Mouse (Mus musculus) spleen, adult 12 weeks (tissue): ENCODE results near the gene Gimap7.

ENCODE experiments used
- DNase-seq: peaks from one replicate; pipeline ENCODE4 v3.0.0; 2022; ENCODE audit warnings: low spot score

The Gimap7 gene

DNA sequence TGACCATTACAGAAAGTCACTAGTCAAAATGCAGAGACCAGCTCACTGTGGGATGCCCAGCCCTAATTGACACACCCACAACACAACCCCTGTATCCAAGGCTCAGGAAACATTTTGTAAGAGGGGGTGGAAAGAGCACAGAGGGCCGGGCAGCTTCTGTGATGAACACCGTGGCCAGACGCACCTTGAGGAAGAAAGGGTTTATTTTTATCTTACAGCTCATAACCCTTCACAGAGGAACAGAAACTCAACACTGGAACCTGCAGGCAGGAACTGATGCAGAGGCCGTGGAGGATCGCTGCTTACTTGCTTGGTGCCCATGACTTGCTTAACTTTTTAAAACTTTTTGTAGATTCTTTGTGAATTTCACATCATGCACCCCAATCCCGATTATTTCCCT, 25.5 kb upstream of the Gimap7 start:
- no peak for DNase-seq

- DNase-seq: no peak
Observed at GRCm38 (mm10) chr6:48696830-48697554, 21.4 kb upstream of the Gimap7 start.

GRCm38 (mm10) chr6:48697555-48697930, 20.9 kb upstream of the Gimap7 start:
- DNase-seq: no peak

- no peak for DNase-seq
Observed at GRCm38 (mm10) chr6:48698066-48698856, 20.2 kb upstream of the Gimap7 start.

GRCm38 (mm10) chr6:48698888-48699287, 19.5 kb upstream of the Gimap7 start:
- no peak for DNase-seq

GRCm38 (mm10) chr6:48700251-48701075, 18.0 kb upstream of the Gimap7 start:
- no peak for DNase-seq

GRCm38 (mm10) chr6:48702146-48702545, 16.3 kb upstream of the Gimap7 start:
- DNase-seq: no peak

- no peak for DNase-seq
Observed at GRCm38 (mm10) chr6:48702601-48703000, 15.8 kb upstream of the Gimap7 start.

DNA sequence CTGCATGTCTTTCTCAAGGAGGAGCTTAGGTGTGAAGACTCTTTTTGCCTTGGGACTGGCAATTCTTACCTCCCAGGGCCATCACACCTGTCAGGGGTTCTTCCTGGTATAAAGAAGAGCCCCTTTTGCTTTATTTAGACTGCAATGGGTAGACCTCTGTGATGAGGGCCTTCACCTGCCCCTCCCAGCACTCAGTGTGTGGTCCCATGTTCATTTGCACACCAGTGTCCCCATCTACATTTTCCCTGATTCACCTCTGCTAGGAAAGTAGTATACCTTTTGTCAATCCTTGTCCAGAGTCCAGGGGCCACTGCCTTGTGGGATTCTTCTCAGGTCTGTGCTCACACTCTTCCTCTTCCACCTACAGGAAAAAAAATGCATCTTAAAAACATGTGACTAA, 14.3 kb upstream of the Gimap7 start:
- no peak for DNase-seq

DNA sequence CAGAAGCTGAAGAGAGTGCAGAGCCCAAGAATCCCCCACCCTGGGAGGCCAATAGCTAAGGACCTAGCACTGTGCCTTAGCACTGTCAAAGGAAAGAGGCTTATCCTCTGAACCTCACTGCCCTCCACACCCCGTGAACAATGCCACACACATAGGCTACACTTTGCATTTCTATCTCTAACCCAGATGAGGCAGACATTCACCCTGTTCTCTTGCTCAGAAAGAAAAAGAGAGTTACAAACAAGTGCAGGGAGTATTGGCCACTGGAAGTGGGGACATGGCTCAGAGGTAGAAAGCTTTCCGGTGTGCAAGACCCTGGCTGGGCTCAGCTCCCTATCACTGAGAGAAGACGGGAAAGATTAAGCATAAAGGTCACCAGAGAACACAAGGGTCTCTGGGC, 12.3 kb upstream of the Gimap7 start:
- DNase-seq: no peak

DNA sequence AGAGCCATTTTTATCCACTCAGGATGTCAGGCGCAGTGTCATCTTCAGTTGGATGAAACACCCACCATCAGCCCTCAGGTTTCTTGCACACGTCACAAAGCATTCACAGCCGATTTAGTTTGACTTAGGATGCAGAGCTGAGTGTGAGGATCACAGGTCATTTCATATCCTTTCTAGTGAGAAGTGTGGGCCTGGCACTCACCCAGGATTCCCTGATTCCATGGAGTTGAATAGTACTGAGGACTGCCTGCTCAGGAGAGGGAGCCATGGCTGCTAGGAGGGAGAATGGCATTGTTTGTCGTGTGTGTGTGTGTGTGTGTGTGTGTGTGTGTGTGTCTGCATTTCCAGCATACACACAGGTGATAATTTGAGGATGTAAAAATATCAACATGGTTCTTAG, 1.9 kb downstream of the Gimap7 start:
- DNase-seq: no peak

GRCm38 (mm10) chr6:48723468-48723867, 5.0 kb downstream of the Gimap7 start:
- DNase-seq: no peak

- DNase-seq: no peak
Observed at GRCm38 (mm10) chr6:48725476-48725875, 7.1 kb downstream of the Gimap7 start.

- no peak for DNase-seq
Observed at GRCm38 (mm10) chr6:48727761-48728160, 9.3 kb downstream of the Gimap7 start.

DNA sequence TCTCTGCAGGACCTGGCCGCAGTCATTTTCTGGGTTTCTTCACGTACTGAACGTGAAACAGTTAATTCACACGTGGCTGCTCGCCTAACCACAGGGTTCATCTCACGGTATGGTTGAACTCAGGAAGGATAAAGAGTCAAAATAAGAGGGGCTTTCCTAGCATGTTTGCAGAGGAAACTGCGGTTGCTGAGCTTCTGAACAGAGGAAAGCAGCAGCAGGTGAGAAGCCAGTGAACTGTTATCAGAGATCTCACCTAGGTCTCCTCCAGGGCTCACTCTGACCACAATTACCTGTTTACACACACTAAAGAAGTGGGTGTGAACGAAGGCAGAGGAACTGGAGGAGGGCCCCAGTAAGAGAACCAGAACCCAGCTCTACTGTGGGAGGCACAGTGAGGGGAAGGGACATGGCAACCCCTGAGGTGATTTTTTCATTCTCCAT, 14.5 kb downstream of the Gimap7 start:
- peak; percentile 49 for DNase-seq

DNA sequence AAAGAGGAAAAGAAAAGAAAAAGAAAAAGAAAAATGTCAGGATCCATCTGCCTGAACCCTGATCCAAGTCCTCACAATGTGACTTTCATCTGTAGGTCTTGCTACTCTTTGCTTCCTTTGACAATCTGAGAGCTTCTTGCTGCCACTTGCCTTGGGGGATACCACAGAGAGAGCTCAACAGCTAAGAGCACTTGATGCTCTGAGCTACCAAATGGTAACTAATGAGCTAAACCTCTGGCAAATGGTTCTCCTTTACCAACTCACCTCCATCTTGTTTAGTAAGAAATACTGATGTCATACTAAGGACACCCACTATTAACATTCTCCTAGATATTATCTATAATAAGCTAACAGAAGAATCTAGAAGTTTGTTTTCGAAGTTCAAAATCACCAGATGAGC, 15.2 kb downstream of the Gimap7 start:
- no peak for DNase-seq

DNA sequence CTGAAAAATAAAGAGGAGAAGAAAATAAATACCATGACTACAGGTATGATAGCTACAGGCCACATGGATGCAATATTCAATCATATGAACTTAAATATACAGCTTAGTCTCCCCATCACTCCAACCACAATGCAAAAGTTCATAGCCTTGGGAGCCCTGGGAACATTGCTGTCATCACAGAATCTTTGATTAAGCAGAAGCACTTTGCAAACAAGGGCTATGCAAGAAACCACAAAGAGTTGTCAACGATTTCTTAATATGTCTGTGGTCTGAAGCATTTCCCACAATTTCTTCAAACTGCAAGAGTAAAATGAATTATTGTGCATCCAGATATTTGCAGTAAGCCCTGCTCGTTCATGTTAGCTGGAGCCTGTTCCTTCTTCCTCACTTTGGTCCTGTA, 18.6 kb downstream of the Gimap7 start:
- DNase-seq: no peak

GRCm38 (mm10) chr6:48737688-48738087, 19.3 kb downstream of the Gimap7 start:
- no peak for DNase-seq

DNA sequence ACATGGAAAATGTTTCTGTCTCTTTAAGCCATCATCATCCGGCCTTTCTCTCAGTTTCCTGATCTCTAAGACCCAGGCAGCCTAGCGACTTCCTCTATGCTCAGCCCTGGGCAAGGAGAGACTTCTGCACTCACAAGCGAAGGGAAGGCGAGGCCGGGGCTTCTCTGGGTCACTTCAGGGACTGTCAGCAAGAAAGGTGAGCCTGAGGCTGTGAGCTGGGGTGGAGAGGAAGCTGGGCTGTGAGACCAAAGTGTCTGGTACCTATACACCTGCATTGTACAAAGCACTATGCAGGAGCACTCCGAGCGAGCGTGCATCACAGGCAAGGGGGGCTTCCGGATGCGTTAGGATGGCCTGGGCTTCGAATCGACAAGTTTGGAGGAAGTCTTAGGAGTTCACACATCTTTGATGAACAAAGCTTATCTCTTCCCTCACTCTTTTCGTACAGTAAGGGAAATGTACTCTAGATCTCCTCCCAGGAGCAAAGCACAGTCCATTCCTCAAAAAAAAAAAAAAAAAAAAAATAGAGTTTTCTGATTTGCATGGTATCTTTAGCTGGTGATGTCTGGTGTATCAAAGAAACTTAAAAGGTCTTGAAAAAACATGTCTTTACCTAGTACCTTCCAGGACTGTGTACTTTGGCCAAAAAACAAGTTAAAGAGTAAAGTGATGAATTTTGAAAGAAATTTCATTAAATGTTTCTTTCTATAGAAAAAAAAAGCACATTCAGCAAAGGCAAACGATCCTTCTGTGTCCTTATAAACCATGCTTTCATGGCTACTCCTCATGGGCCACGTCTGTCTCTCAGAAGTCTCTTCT, 20.7 kb downstream of the Gimap7 start, which contains the start of gene Gimap1:
TSS of gene Gimap1 (plus strand) at position 94 of the 819 bp plus-strand sequence.
- DNase-seq: peak; percentile 48

GRCm38 (mm10) chr6:48739780-48740055, 21.3 kb downstream of the Gimap7 start:
- DNase-seq: no peak

GRCm38 (mm10) chr6:48740501-48741169, 22.2 kb downstream of the Gimap7 start:
- no peak for DNase-seq
